Mouse (Mus musculus) small intestine, adult 2 months (tissue): Measurements from ENCODE around the gene Kcng1.

Source experiments
- CTCF ChIP-seq: fragments of 200-500 bp; IDR thresholded peaks from 2 replicates; pipeline ENCODE4 v1.5.1; 2012; ENCODE audit warnings: low read depth, mild to moderate bottlenecking, control low read depth, inconsistent platforms, low read length, moderate library complexity, mixed read lengths; ENCODE audit not compliant: insufficient replicate concordance, insufficient read length; ENCODE audit errors: extremely low read depth
- POLR2A ChIP-seq: fragments of 200-500 bp; IDR thresholded peaks from 2 replicates; pipeline ENCODE4 v1.6.1; 2012; ENCODE audit warnings: low read depth, mild to moderate bottlenecking, control low read depth, inconsistent platforms, low read length, moderate library complexity

DNA sequence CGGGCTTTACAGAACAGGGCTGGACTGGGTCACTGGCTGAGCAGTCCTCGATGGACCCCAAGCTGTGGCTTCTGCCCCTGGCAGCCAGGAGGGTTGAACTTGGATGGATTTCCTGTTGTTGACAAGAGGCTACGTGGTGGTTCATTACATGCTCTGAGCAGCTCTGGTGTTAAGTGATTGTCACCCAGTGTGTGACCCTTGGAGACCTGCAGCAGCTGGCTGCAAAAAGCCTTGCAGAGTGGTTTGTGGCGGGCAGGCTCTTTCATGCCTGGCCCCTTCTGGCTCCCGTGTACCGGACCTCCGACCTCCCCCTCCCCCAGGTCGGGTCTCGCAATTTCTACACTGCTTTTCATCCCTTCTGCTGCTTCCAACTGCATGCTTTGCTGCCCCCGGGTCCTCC, 10.5 kb upstream of the Kcng1 start:
- TF ChIP-seq CTCF (no peak), POLR2A (no peak)
